Mouse (Mus musculus) lung, postnatal 10 days (tissue): ENCODE measurements around the gene Kdm5b.

Experiments
- DNase-seq: peaks from one replicate; pipeline ENCODE4 v3.0.0; 2021

Gene Kdm5b

GRCm38 (mm10) chr1:134551869-134552268 is 8.1 kb upstream of the Kdm5b start:
- no peak for DNase-seq

- DNase-seq, result no peak
Measured at GRCm38 (mm10) chr1:134552396-134552795, 7.6 kb upstream of the Kdm5b start.

GRCm38 (mm10) chr1:134555240-134555870 is 4.6 kb upstream of the Kdm5b start:
- DNase-seq, result peak; percentile 44

- peak; percentile 78 for DNase-seq
Measured at GRCm38 (mm10) chr1:134555871-134556670, 3.9 kb upstream of the Kdm5b start.

- peak; percentile 98 for DNase-seq
Measured at GRCm38 (mm10) chr1:134556671-134557218, 3.2 kb upstream of the Kdm5b start.

- no peak for DNase-seq
Measured at GRCm38 (mm10) chr1:134558511-134558910, 1.5 kb upstream of the Kdm5b start.

- no peak for DNase-seq
Measured at GRCm38 (mm10) chr1:134559226-134559625, 745 bp upstream of the Kdm5b start.

- peak; percentile 52 for DNase-seq
Measured at GRCm38 (mm10) chr1:134560396-134560795, 425 bp downstream of the Kdm5b start.

- peak; percentile 50 for DNase-seq
Measured at GRCm38 (mm10) chr1:134560801-134561769, 1.1 kb downstream of the Kdm5b start.

GRCm38 (mm10) chr1:134561770-134562143 is 1.8 kb downstream of the Kdm5b start:
- DNase-seq, result no peak

- DNase-seq, result no peak
Measured at GRCm38 (mm10) chr1:134562457-134562856, 2.5 kb downstream of the Kdm5b start.

GRCm38 (mm10) chr1:134563726-134564125 is 3.8 kb downstream of the Kdm5b start:
- no peak for DNase-seq

GRCm38 (mm10) chr1:134567511-134567910 is 7.5 kb downstream of the Kdm5b start:
- DNase-seq, result no peak

- DNase-seq, result no peak
Measured at GRCm38 (mm10) chr1:134570171-134570570, 10.2 kb downstream of the Kdm5b start.

- no peak for DNase-seq
Measured at GRCm38 (mm10) chr1:134570631-134571030, 10.7 kb downstream of the Kdm5b start.

GRCm38 (mm10) chr1:134573300-134573931 is 13.4 kb downstream of the Kdm5b start:
- no peak for DNase-seq

- DNase-seq, result no peak
Measured at GRCm38 (mm10) chr1:134573932-134574315, 14.0 kb downstream of the Kdm5b start.

GRCm38 (mm10) chr1:134577384-134578120 is 17.6 kb downstream of the Kdm5b start:
- DNase-seq, result no peak

GRCm38 (mm10) chr1:134580796-134581195 is 20.8 kb downstream of the Kdm5b start:
- no peak for DNase-seq

- DNase-seq, result no peak
Measured at GRCm38 (mm10) chr1:134583560-134583959, 23.6 kb downstream of the Kdm5b start.

- DNase-seq, result no peak
Measured at GRCm38 (mm10) chr1:134589676-134590075, 29.7 kb downstream of the Kdm5b start.

- no peak for DNase-seq
Measured at GRCm38 (mm10) chr1:134591773-134592172, 31.8 kb downstream of the Kdm5b start.
